25 mouse cellular contexts compared by ENCODE assay signal in the genomic region with DNA sequence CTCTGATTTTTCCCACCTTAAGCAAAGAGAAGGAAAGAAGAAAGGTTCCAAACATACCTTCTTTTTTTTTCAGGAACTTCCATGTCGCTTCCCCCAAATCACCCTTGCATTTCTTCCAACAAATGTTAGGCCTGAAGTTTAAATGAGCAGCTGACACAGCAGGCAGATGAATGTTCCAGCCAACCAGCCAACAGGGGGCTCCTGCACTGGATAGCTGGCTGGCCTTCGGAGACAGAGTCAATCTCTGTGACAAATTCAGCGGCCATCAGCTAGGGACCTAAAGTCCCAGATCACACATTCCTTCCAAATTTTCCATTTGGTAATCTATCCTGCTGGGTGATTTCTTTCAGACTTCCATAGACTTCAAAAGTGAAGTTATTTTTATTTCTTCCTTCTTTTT.
DNase-seq lines count a peak whose midpoint lies in the region; ATAC-seq and TF ChIP-seq lines count a peak whose summit lies in the region.
"Had no signal": no experiment of that assay in that cellular context is flagged by ENCODE, and none has a peak within 500 bp of the region (broad histone marks: within the 10 kb centered on the region; RNA-seq: fewer than 3 reads in every experiment).

No protein-coding gene starts in this region.

- peaks cover 4% of the 10 kb centered on the region; the same call in 1 of the 2 replicates for H3K4me1 ChIP-seq in cerebellum, adult 2 months (ENCODE audit: control insufficient read depth, insufficient read depth, low read length)
- H3K4me1 ChIP-seq in hindbrain, postnatal 0 days (ENCODE audit: insufficient read depth, low read length), result no peaks in the 10 kb centered on the region
- no peaks in the 10 kb centered on the region for H3K4me1 ChIP-seq in hindbrain, embryonic 14.5 days (replicated peaks; ENCODE audit: control insufficient read depth, insufficient read depth, low read length)
- H3K4me1 ChIP-seq: hindbrain, embryonic 10.5 days; intestine, embryonic 15.5 days; limb, embryonic 13.5 days; lung, embryonic 15.5 days; midbrain, embryonic 12.5 days; neural tube, embryonic 13.5 days had no signal

- no peak for TF ChIP-seq POLR2A in cerebellum, adult 2 months (IDR thresholded peaks at IDR 0.05; ENCODE audit: borderline replicate concordance, insufficient read depth, low read length)

- no peak overlapping the region for H3K4me3 ChIP-seq in cerebellum, adult 2 months (replicated peaks; ENCODE audit: insufficient read depth, low read depth, low read length)
- no peak overlapping the region for H3K4me3 ChIP-seq in hindbrain, postnatal 0 days (ENCODE audit: low read length)
- H3K4me3 ChIP-seq in hindbrain, embryonic 14.5 days (replicated peaks; ENCODE audit: low read length), result no peak overlapping the region
- H3K4me3 ChIP-seq: erythroblast, embryonic 14.5 days; hindbrain, embryonic 10.5 days; intestine, embryonic 15.5 days; limb, embryonic 13.5 days; lung, embryonic 15.5 days; midbrain, embryonic 12.5 days; neural tube, embryonic 13.5 days had no signal

- 0 out of 2 replicates have a peak, but pooled peaks have one; percentile 40 for ATAC-seq in hindbrain, postnatal 0 days
- ATAC-seq in hindbrain, embryonic 14.5 days (ENCODE audit: low FRiP score), result no peak
- ATAC-seq: forebrain, postnatal 0 days; hindbrain, embryonic 16.5 days; intestine, embryonic 15.5 days; Patski had no signal

- H3K36me3 ChIP-seq in hindbrain, postnatal 0 days (ENCODE audit: insufficient read depth, low read length), result no peaks in the 10 kb centered on the region
- H3K36me3 ChIP-seq in hindbrain, embryonic 14.5 days (replicated peaks; ENCODE audit: control insufficient read depth, insufficient read depth), result no peaks in the 10 kb centered on the region
- H3K36me3 ChIP-seq: hindbrain, embryonic 10.5 days; intestine, embryonic 15.5 days; limb, embryonic 13.5 days; lung, embryonic 15.5 days; midbrain, embryonic 12.5 days; neural tube, embryonic 13.5 days had no signal

- 9% methylated on average over 3 of the region's 3 CpGs for WGBS in cerebellum, adult 2 months
- WGBS in hindbrain, postnatal 0 days, result 41% methylated on average over 3 of the region's 3 CpGs
- WGBS in hindbrain, embryonic 14.5 days, result 58% methylated on average over 3 of the region's 3 CpGs

- peak; percentile 7 to 15 for DNase-seq in cerebellum, adult 2 months
- no peak for DNase-seq in cerebellum, adult 11 months
- DNase-seq in hindbrain, postnatal 0 days (ENCODE audit: low spot score), result peak; percentile 17
- DNase-seq in hindbrain, embryonic 14.5 days (ENCODE audit: low spot score), result no peak
- peak; percentile 14 for DNase-seq in brain, adult 2 months (ENCODE audit: low read depth, low spot score)
- peak; percentile 28 to 48 for DNase-seq in layer of hippocampus, postnatal 14 days (ENCODE audit: low spot score in 2 of 2)
- no peak for DNase-seq in spleen, postnatal 14 days (ENCODE audit: low spot score in 2 of 2)
- DNase-seq: adrenal gland, postnatal 14 days; forebrain, postnatal 0 days; gastrocnemius, postnatal 10 days; kidney, adult 2 months; kidney, postnatal 4 days; lung, postnatal 36 days; thymus, postnatal 4 days had no signal

- H3K9me3 ChIP-seq in hindbrain, postnatal 0 days (ENCODE audit: low read length), result no peaks in the 10 kb centered on the region
- H3K9me3 ChIP-seq in hindbrain, embryonic 14.5 days (ENCODE audit: control insufficient read depth, low read length), result no peaks in the 10 kb centered on the region
- H3K9me3 ChIP-seq: hindbrain, embryonic 10.5 days; intestine, embryonic 15.5 days; limb, embryonic 13.5 days; lung, embryonic 15.5 days; midbrain, embryonic 12.5 days; neural tube, embryonic 13.5 days had no signal

- no peak overlapping the region for H3K9ac ChIP-seq in hindbrain, postnatal 0 days (replicated peaks; ENCODE audit: low read length)
- no peak overlapping the region for H3K9ac ChIP-seq in hindbrain, embryonic 14.5 days
- H3K9ac ChIP-seq: forebrain, postnatal 0 days; intestine, embryonic 15.5 days; limb, embryonic 13.5 days; lung, embryonic 15.5 days; midbrain, embryonic 12.5 days; neural tube, embryonic 13.5 days had no signal

- TF ChIP-seq CTCF in cerebellum, adult 2 months (IDR thresholded peaks at IDR 0.05; ENCODE audit: borderline replicate concordance, insufficient read depth, low read depth, low read length), result no peak
- peak; percentile 17; the same call in 1 of the 2 replicates for TF ChIP-seq CTCF in hindbrain, postnatal 0 days (IDR thresholded peaks at IDR 0.05; ENCODE audit: low read depth)

- H3K4me2 ChIP-seq in hindbrain, postnatal 0 days (ENCODE audit: low read depth, low read length), result no peak overlapping the region
- no peak overlapping the region for H3K4me2 ChIP-seq in hindbrain, embryonic 14.5 days (replicated peaks)
- H3K4me2 ChIP-seq: intestine, embryonic 15.5 days; limb, embryonic 13.5 days; liver, embryonic 11.5 days; lung, embryonic 15.5 days; midbrain, embryonic 12.5 days; neural tube, embryonic 13.5 days had no signal

- H3K27me3 ChIP-seq in cerebellum, adult 2 months (ENCODE audit: control insufficient read depth, insufficient read depth, low read length), result no peaks in the 10 kb centered on the region
- H3K27me3 ChIP-seq in hindbrain, postnatal 0 days (ENCODE audit: insufficient read depth, low read length), result no peaks in the 10 kb centered on the region
- no peaks in the 10 kb centered on the region for H3K27me3 ChIP-seq in hindbrain, embryonic 14.5 days (ENCODE audit: control insufficient read depth, insufficient read depth, low read length)
- H3K27me3 ChIP-seq: intestine, embryonic 15.5 days; limb, embryonic 13.5 days; lung, embryonic 15.5 days; midbrain, embryonic 12.5 days; neural tube, embryonic 13.5 days; Patski had no signal

- no peak overlapping the region for H3K27ac ChIP-seq in cerebellum, adult 2 months (ENCODE audit: insufficient read depth, low read length)
- H3K27ac ChIP-seq in hindbrain, postnatal 0 days, result no peak overlapping the region
- H3K27ac ChIP-seq in hindbrain, embryonic 14.5 days, result no peak overlapping the region
- H3K27ac ChIP-seq: hindbrain, embryonic 10.5 days; intestine, embryonic 15.5 days; kidney, postnatal 0 days; limb, embryonic 13.5 days; lung, embryonic 15.5 days; midbrain, embryonic 12.5 days; neural tube, embryonic 13.5 days had no signal

Comparison
In these comparisons a context has a peak if more than half of its experiments do, and no peak if none do; other contexts are left out.
1. DNase-seq: peak in cerebellum, adult 2 months (2 of 2), hindbrain, postnatal 0 days (single experiment), brain, adult 2 months (single experiment) and layer of hippocampus, postnatal 14 days (2 of 2); none in cerebellum, adult 11 months (single experiment), hindbrain, embryonic 14.5 days (single experiment) and spleen, postnatal 14 days (0 of 2).